Mouse (Mus musculus) cerebellum, adult (tissue): ENCODE results near the gene Rnf114.

Experiments used
- ATAC-seq: cut with Nextera tagmentation; 2 replicates; pipeline ENCODE4 v1.9.2; 2017; ENCODE audit warnings: mild to moderate bottlenecking, moderate library complexity, mixed read lengths; ENCODE audit not compliant: insufficient number of reproducible peaks, low FRiP score, low TSS enrichment

The Rnf114 gene

GRCm38 (mm10) chr2:167559413-167559812 lies 67.0 kb downstream of the Rnf114 start:
- no peak for ATAC-seq

- ATAC-seq: no peak
Observed at GRCm38 (mm10) chr2:167562101-167562500, 69.7 kb downstream of the Rnf114 start.

DNA sequence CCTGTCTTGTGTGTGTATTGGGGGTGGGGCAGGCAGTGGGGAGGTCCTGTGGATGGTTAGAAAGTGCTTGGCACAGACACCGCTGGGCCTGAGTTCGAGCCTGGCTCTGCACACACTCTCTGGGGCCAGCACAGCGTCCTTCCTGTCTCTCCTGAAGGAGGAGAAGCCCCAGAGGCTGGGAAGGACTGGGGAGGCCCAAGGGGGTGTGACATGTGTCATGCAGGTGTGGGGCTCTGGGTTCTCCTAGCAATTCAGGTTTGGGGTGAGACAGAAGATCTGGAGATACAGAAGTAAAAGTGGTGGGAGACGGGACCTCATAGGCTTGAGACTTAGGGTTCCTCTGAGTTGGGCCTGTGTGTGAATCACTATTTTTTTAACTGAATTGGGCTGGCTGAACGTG lies 70.6 kb downstream of the Rnf114 start:
- no peak for ATAC-seq

- ATAC-seq: no peak
Observed at GRCm38 (mm10) chr2:167563703-167564102, 71.3 kb downstream of the Rnf114 start.

DNA sequence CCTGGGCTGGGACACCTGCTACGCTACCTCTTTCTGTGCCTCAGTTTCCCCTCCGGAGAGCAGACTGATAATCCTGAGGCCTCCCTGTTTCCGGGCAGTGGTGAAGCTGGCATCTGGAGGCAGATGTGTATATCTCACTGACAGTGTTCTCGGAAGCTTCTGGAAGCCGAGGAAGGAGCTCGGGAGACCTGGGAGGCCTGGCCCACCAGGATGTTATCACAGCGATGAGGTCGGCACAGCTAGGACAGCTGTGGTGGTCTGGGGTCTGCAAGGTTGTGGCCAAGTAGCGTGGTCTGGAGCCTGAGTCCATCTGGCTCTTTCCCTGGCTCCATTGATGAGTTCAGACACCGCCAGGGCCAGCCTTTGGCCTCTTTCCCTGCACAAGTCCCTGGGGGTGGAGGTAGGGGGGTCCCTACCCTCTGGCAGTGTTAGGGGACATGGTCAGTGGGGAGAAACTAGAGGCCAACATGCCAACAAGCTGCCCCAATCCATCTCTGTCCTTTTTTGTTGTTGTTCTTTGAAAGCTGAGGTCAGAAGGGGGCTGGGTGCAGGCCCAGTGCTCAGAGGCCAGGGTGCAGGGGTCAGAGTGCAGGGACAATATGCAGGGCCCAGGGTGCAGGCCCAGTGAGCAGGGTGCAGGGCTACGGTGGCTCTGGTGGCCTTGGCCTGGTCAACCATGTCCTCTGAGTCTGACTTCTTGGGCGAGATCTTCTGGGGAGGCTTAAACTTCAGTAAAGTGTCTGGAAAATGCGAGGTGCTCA lies 72.3 kb downstream of the Rnf114 start:
- ATAC-seq: no peak

- no peak for ATAC-seq
Observed at GRCm38 (mm10) chr2:167565312-167565656, 72.8 kb downstream of the Rnf114 start.

- no peak for ATAC-seq
Observed at GRCm38 (mm10) chr2:167565682-167566081, 73.2 kb downstream of the Rnf114 start.
